Mouse (Mus musculus) lung, postnatal 14 days (tissue): ENCODE results near the gene Kifc3.

Experiments used
- DNase-seq: peaks from one replicate; pipeline ENCODE4 v3.0.0; 2021

The Kifc3 gene

GRCm38 (mm10) chr8:95131983-95132382 lies 70.6 kb downstream of the Kifc3 start:
- DNase-seq, result no peak

- DNase-seq, result no peak
Measured at GRCm38 (mm10) chr8:95130966-95131537, 71.6 kb downstream of the Kifc3 start.

GRCm38 (mm10) chr8:95128750-95129260 lies 73.8 kb downstream of the Kifc3 start:
- DNase-seq, result no peak

GRCm38 (mm10) chr8:95127658-95128057 lies 75.0 kb downstream of the Kifc3 start:
- no peak for DNase-seq

- no peak for DNase-seq
Measured at GRCm38 (mm10) chr8:95126497-95126896, 76.1 kb downstream of the Kifc3 start.

- no peak for DNase-seq
Measured at GRCm38 (mm10) chr8:95123455-95123854, 79.2 kb downstream of the Kifc3 start.

- peak; percentile 32 for DNase-seq
Measured at GRCm38 (mm10) chr8:95113750-95114149, 88.9 kb downstream of the Kifc3 start.

- no peak for DNase-seq
Measured at GRCm38 (mm10) chr8:95113108-95113507, 89.5 kb downstream of the Kifc3 start.

GRCm38 (mm10) chr8:95112594-95112993 lies 90.0 kb downstream of the Kifc3 start:
- DNase-seq, result no peak

GRCm38 (mm10) chr8:95107306-95107705 lies 95.3 kb downstream of the Kifc3 start:
- DNase-seq, result no peak

- DNase-seq, result no peak
Measured at GRCm38 (mm10) chr8:95101972-95102371, 100.6 kb downstream of the Kifc3 start.

- DNase-seq, result peak; percentile 79
Measured at GRCm38 (mm10) chr8:95099009-95099408, 103.6 kb downstream of the Kifc3 start.

- no peak for DNase-seq
Measured at GRCm38 (mm10) chr8:95093574-95093973, 109.0 kb downstream of the Kifc3 start.

- DNase-seq, result no peak
Measured at GRCm38 (mm10) chr8:95085432-95086141, 117.0 kb downstream of the Kifc3 start.

- DNase-seq, result no peak
Measured at GRCm38 (mm10) chr8:95084744-95085431, 117.7 kb downstream of the Kifc3 start.

- DNase-seq, result no peak
Measured at GRCm38 (mm10) chr8:95084261-95084660, 118.4 kb downstream of the Kifc3 start.

GRCm38 (mm10) chr8:95081650-95082049 lies 121.0 kb downstream of the Kifc3 start:
- no peak for DNase-seq

- peak; percentile 97 for DNase-seq
Measured at GRCm38 (mm10) chr8:95080381-95081341, 122.0 kb downstream of the Kifc3 start, which contains the start of gene Katnb1. TSS of gene Katnb1 (plus strand) at chr8:95081186.

- no peak for DNase-seq
Measured at GRCm38 (mm10) chr8:95079305-95079704, 123.3 kb downstream of the Kifc3 start.

GRCm38 (mm10) chr8:95078055-95078454 lies 124.6 kb downstream of the Kifc3 start:
- DNase-seq, result no peak

- DNase-seq, result no peak
Measured at GRCm38 (mm10) chr8:95076151-95076550, 126.5 kb downstream of the Kifc3 start.

- DNase-seq, result no peak
Measured at GRCm38 (mm10) chr8:95075504-95075903, 127.1 kb downstream of the Kifc3 start.

GRCm38 (mm10) chr8:95067582-95067981 lies 135.0 kb downstream of the Kifc3 start:
- DNase-seq, result peak; percentile 77
